Mouse (Mus musculus) layer of hippocampus, adult 8-10 months (tissue): ENCODE results near the gene Trio. TPM values are rescaled to one million over a fixed set of nuclear protein-coding genes. Genes with fewer than 3 reads are reported as not detected.

Source experiments
- DNase-seq, 2 experiments: peaks; one replicate each; pipeline ENCODE4 v3.0.0; 2022; ENCODE audit warnings: low spot score in 2 of 2
- total RNA-seq, 4 experiments: library from RNA; stranded (reverse); gene quantifications; 2 replicates each; pipeline ENCODE4 v1.2.4; 2022

Trio gene
- 100 to 1,000 TPM; 242 to 353 (median 293) TPM for total RNA-seq

- peak; percentile 93 to 94 for DNase-seq
These were observed at the start of gene Trio for GRCm38 (mm10) chr15:28025447-28026166. Gene Trio, minus strand, starts transcription at chr15:28025848.

GRCm38 (mm10) chr15:28074416-28074970 lies 48.8 kb upstream of the Trio start:
- DNase-seq = no peak

- no peak for DNase-seq
These were observed 46.0 kb upstream of the Trio start for GRCm38 (mm10) chr15:28071601-28072000.

- DNase-seq = no peak
These were observed 45.2 kb upstream of the Trio start for GRCm38 (mm10) chr15:28070771-28071419.

- DNase-seq = no peak
These were observed 44.6 kb upstream of the Trio start for GRCm38 (mm10) chr15:28070221-28070620.

- DNase-seq = no peak
These were observed 41.7 kb upstream of the Trio start for GRCm38 (mm10) chr15:28067373-28067772.

GRCm38 (mm10) chr15:28066468-28066867 lies 40.8 kb upstream of the Trio start:
- no peak for DNase-seq

- DNase-seq = no peak
These were observed 39.9 kb upstream of the Trio start for GRCm38 (mm10) chr15:28065572-28065971.

GRCm38 (mm10) chr15:28064733-28065088 lies 39.1 kb upstream of the Trio start:
- DNase-seq = no peak

GRCm38 (mm10) chr15:28064081-28064732 lies 38.6 kb upstream of the Trio start:
- no peak for DNase-seq

- no peak for DNase-seq
These were observed 37.8 kb upstream of the Trio start for GRCm38 (mm10) chr15:28063466-28063865.

- no peak for DNase-seq
These were observed 36.4 kb upstream of the Trio start for GRCm38 (mm10) chr15:28062016-28062415.

- no peak for DNase-seq
These were observed 35.3 kb upstream of the Trio start for GRCm38 (mm10) chr15:28060977-28061376.

- DNase-seq = no peak
These were observed 34.8 kb upstream of the Trio start for GRCm38 (mm10) chr15:28060423-28060822.

GRCm38 (mm10) chr15:28057545-28057944 lies 31.9 kb upstream of the Trio start:
- no peak for DNase-seq

GRCm38 (mm10) chr15:28054731-28055130 lies 29.1 kb upstream of the Trio start:
- no peak for DNase-seq

GRCm38 (mm10) chr15:28054111-28054510 lies 28.5 kb upstream of the Trio start:
- no peak for DNase-seq

GRCm38 (mm10) chr15:28053226-28053625 lies 27.6 kb upstream of the Trio start:
- no peak for DNase-seq

- DNase-seq = no peak
These were observed 26.2 kb upstream of the Trio start for GRCm38 (mm10) chr15:28051811-28052210.

- DNase-seq = peak; percentile 42 to 46
These were observed 25.5 kb upstream of the Trio start for GRCm38 (mm10) chr15:28051104-28051625.

GRCm38 (mm10) chr15:28047711-28048110 lies 22.1 kb upstream of the Trio start:
- DNase-seq = no peak
